Comparison of ENCODE assay signal across 8 mouse cellular contexts in genomic region chr3:96501391-96502115, GRCm38 (mm10). TPM values are rescaled to one million over a fixed set of nuclear protein-coding genes. Genes with fewer than 3 reads are reported as not detected.
A peak's percentile ranks its signal among the peaks of the same experiment; 100 is the strongest.
DNase-seq lines count a peak whose midpoint lies in the region; ATAC-seq lines count a peak whose summit lies in the region.

No protein-coding gene starts in this region.

- ATAC-seq in erythroid progenitor cell, adult 5-6 weeks (replicated peaks; ENCODE audit: low FRiP score, poor library complexity, severe bottlenecking): 0 out of 2 replicates have a peak, but pooled peaks have one; percentile 31
- peak; percentile 69 for ATAC-seq in heart, embryonic 14.5 days (ENCODE audit: insufficient number of reproducible peaks, insufficient read depth, low FRiP score, low read depth)
- peak; percentile 54 for ATAC-seq in liver, embryonic 13.5 days (ENCODE audit: low read depth)
- peak; percentile 76 for ATAC-seq in stomach, embryonic 14.5 days (ENCODE audit: insufficient number of reproducible peaks, insufficient read depth, low FRiP score, low read depth)

- under 1% methylated on average over 32 of the region's 32 CpGs for WGBS in heart, embryonic 14.5 days
- under 1% methylated on average over 32 of the region's 32 CpGs for WGBS in liver, embryonic 13.5 days (ENCODE audit: insufficient replicate concordance)
- under 1% methylated on average over 32 of the region's 32 CpGs for WGBS in stomach, embryonic 14.5 days

- peak overlapping the region; percentile 87 for H3K4me3 ChIP-seq in brown adipose tissue, adult 24 weeks (ENCODE audit: insufficient read depth, low read depth, low read length)
- peak overlapping the region; percentile 62 to 89 for H3K4me3 ChIP-seq in heart, embryonic 14.5 days (ENCODE audit: control insufficient read depth in 1 of 2, insufficient read depth in 1 of 2, low read depth in 1 of 2, low read length in 2 of 2)
- H3K4me3 ChIP-seq in liver, embryonic 13.5 days (replicated peaks): peak overlapping the region; percentile 72
- H3K4me3 ChIP-seq in stomach, embryonic 14.5 days (ENCODE audit: low read depth, low read length): peak overlapping the region; percentile 68

- no peaks in the 10 kb centered on the region for H3K9me3 ChIP-seq in heart, embryonic 14.5 days (ENCODE audit: control insufficient read depth, low read length)
- no peaks in the 10 kb centered on the region for H3K9me3 ChIP-seq in liver, embryonic 13.5 days (replicated peaks)
- H3K9me3 ChIP-seq in stomach, embryonic 14.5 days (ENCODE audit: control insufficient read depth, low read depth, low read length): no peaks in the 10 kb centered on the region

- peak overlapping the region; percentile 79 for H3K9ac ChIP-seq in heart, embryonic 14.5 days (ENCODE audit: low read length)
- peak overlapping the region; percentile 77 for H3K9ac ChIP-seq in liver, embryonic 13.5 days
- peak overlapping the region; percentile 36 for H3K9ac ChIP-seq in stomach, embryonic 14.5 days (replicated peaks; ENCODE audit: low read depth, low read length)

- no peaks in the 10 kb centered on the region for H3K4me1 ChIP-seq in brown adipose tissue, adult 24 weeks (ENCODE audit: control insufficient read depth, insufficient read depth, insufficient read length, low read length)
- H3K4me1 ChIP-seq in heart, embryonic 14.5 days (ENCODE audit: control insufficient read depth in 2 of 2, insufficient read depth in 2 of 2, low read length in 2 of 2): 0 out of 4 replicates have a peak, but pooled peaks cover 0 to 2% of the 10 kb centered on the region in 2 experiments
- H3K4me1 ChIP-seq in liver, embryonic 13.5 days (replicated peaks): peaks cover 25% of the 10 kb centered on the region
- H3K4me1 ChIP-seq in stomach, embryonic 14.5 days (ENCODE audit: control insufficient read depth, insufficient read depth, low read length): no peaks in the 10 kb centered on the region; the same call in 1 of the 2 replicates

- no peak overlapping the region for H3K27ac ChIP-seq in brown adipose tissue, adult 24 weeks (replicated peaks; ENCODE audit: low read depth, low read length)
- H3K27ac ChIP-seq in heart, embryonic 14.5 days (replicated peaks in 1 of 2; ENCODE audit: control insufficient read depth in 1 of 2, insufficient read depth in 1 of 2, low read depth in 2 of 2, low read length in 2 of 2): peak overlapping the region; percentile 89 to 95
- peak overlapping the region; percentile 86 for H3K27ac ChIP-seq in liver, embryonic 13.5 days
- peak overlapping the region; percentile 64; the same call in 1 of the 2 replicates for H3K27ac ChIP-seq in stomach, embryonic 14.5 days (ENCODE audit: low read length)

- no peaks in the 10 kb centered on the region for H3K36me3 ChIP-seq in heart, embryonic 14.5 days (ENCODE audit: control insufficient read depth, insufficient read depth, low read length)
- H3K36me3 ChIP-seq in liver, embryonic 13.5 days: no peaks in the 10 kb centered on the region
- H3K36me3 ChIP-seq in stomach, embryonic 14.5 days (ENCODE audit: control insufficient read depth, insufficient read depth, low read length): no peaks in the 10 kb centered on the region

- H3K4me2 ChIP-seq in heart, embryonic 14.5 days (ENCODE audit: low read length): peak overlapping the region; percentile 98
- H3K4me2 ChIP-seq in liver, embryonic 13.5 days: peak overlapping the region; percentile 95
- H3K4me2 ChIP-seq in stomach, embryonic 14.5 days (replicated peaks; ENCODE audit: low read depth, low read length): peak overlapping the region; percentile 96

- peak; percentile 93 for DNase-seq in CD4-positive, CD25-positive, alpha-beta regulatory T cell, adult 2 months (ENCODE audit: low read depth, low spot score)
- peak; percentile 91 for DNase-seq in kidney, postnatal 14 days
- DNase-seq in liver, embryonic 13.5 days: peak; percentile 76
- DNase-seq in natural killer cell, adult 2 months (ENCODE audit: low spot score in 2 of 2): peak; percentile 92

- no peaks in the 10 kb centered on the region for H3K27me3 ChIP-seq in heart, embryonic 14.5 days (ENCODE audit: control insufficient read depth, insufficient read depth, low read length)
- no peaks in the 10 kb centered on the region for H3K27me3 ChIP-seq in liver, embryonic 13.5 days
- H3K27me3 ChIP-seq in stomach, embryonic 14.5 days (ENCODE audit: control insufficient read depth, insufficient read depth, low read length): no peaks in the 10 kb centered on the region

RNA-seq across cellular contexts. Expression of gene Hfe2, which starts 23.4 kb away (rescaled TPM):
- polyA plus RNA-seq in brown adipose tissue, adult 24 weeks (2012; ENCODE audit: insufficient read depth, insufficient read length, missing spikeins): 5.4 and 8.2 TPM in 2 replicates
- total RNA-seq in erythroid progenitor cell, adult 5-6 weeks (2015; ENCODE audit: low replicate concordance): not detected in 2 replicates
- total RNA-seq in erythroid progenitor cell, adult 5-6 weeks (2017; ENCODE audit: low replicate concordance): not detected in 2 replicates
- polyA plus RNA-seq in heart, embryonic 14.5 days (2014; fragmentation: Nextera tagmentation; extraction: Ambion mirVana): 10.8 and 11.7 TPM in 2 replicates
- polyA plus RNA-seq in liver, embryonic 13.5 days (2015; fragmentation: Nextera tagmentation; extraction: Ambion mirVana): 1.3 and 1.7 TPM in 2 replicates
- 0.20 TPM in 1 of 2 replicates, not detected in the other for polyA plus RNA-seq in stomach, embryonic 14.5 days (2014; fragmentation: Nextera tagmentation; extraction: Ambion mirVana)

RNA-seq across cellular contexts. Expression of gene BC107364, which starts 49.4 kb away (rescaled TPM):
- polyA plus RNA-seq in brown adipose tissue, adult 24 weeks (2012; ENCODE audit: insufficient read depth, insufficient read length, missing spikeins): not detected in 2 replicates
- total RNA-seq in erythroid progenitor cell, adult 5-6 weeks (2015; ENCODE audit: low replicate concordance): not detected in 2 replicates
- total RNA-seq in erythroid progenitor cell, adult 5-6 weeks (2017; ENCODE audit: low replicate concordance): not detected in 2 replicates
- 0.66 and 1.0 TPM in 2 replicates for polyA plus RNA-seq in heart, embryonic 14.5 days (2014; fragmentation: Nextera tagmentation; extraction: Ambion mirVana)
- polyA plus RNA-seq in liver, embryonic 13.5 days (2015; fragmentation: Nextera tagmentation; extraction: Ambion mirVana): not detected in 2 replicates
- polyA plus RNA-seq in stomach, embryonic 14.5 days (2014; fragmentation: Nextera tagmentation; extraction: Ambion mirVana): not detected in 2 replicates

RNA-seq across cellular contexts. Expression of gene Txnip, which starts 56.2 kb away (rescaled TPM):
- polyA plus RNA-seq in brown adipose tissue, adult 24 weeks (2012; ENCODE audit: insufficient read depth, insufficient read length, missing spikeins): 1,091 and 1,303 TPM in 2 replicates
- total RNA-seq in erythroid progenitor cell, adult 5-6 weeks (2015; ENCODE audit: low replicate concordance): 99.5 and 157 TPM in 2 replicates
- 59.8 and 70.0 TPM in 2 replicates for total RNA-seq in erythroid progenitor cell, adult 5-6 weeks (2017; ENCODE audit: low replicate concordance)
- polyA plus RNA-seq in heart, embryonic 14.5 days (2014; fragmentation: Nextera tagmentation; extraction: Ambion mirVana): 257 and 262 TPM in 2 replicates
- 29.7 and 29.9 TPM in 2 replicates for polyA plus RNA-seq in liver, embryonic 13.5 days (2015; fragmentation: Nextera tagmentation; extraction: Ambion mirVana)
- polyA plus RNA-seq in stomach, embryonic 14.5 days (2014; fragmentation: Nextera tagmentation; extraction: Ambion mirVana): 155 and 168 TPM in 2 replicates
